Mouse (Mus musculus): ENCODE data around the gene Fam185a. TPM values are rescaled to one million over a fixed set of nuclear protein-coding genes. Genes with fewer than 3 reads are reported as not detected.

Gene Fam185a
- polyA plus RNA-seq, 2 experiments from 2014 or later = 2.2 to 2.7 TPM

- no peak for ATAC-seq
Measured at GRCm38 (mm10) chr5:21434148-21434929, 9.6 kb downstream of the Fam185a start.

DNA sequence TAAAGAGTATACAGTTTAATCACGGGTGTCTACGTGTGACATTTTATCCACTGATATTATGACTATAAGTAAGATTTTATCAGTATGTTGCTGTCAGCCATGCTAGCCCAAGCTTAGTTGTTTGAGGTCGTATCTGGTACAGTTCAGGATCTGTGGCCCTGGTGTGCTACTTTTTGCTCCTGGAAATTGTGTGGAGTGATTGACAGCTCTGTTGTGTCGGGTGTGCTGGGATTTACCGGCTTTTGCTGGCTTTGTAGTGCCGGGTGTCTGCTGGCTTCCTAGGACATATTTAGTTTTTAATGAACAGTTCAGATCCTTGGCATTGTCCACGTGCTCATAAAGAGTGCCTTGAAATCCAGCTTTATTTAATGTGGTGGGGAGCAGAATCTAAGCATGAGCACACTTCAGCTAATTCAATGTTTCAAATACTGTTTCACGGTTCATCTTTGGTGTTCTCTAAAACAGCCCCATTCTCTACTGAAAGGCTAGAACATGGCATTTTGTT, 11.8 kb downstream of the Fam185a start:
- no peak for ATAC-seq

- peak; percentile 85 for ATAC-seq
Measured at GRCm38 (mm10) chr5:21438428-21438827, 13.7 kb downstream of the Fam185a start.

- no peak for ATAC-seq
Measured at GRCm38 (mm10) chr5:21439446-21440110, 14.8 kb downstream of the Fam185a start.

GRCm38 (mm10) chr5:21440833-21441530, 16.2 kb downstream of the Fam185a start:
- ATAC-seq = no peak

- no peak for ATAC-seq
Measured at GRCm38 (mm10) chr5:21467387-21467786, 42.6 kb downstream of the Fam185a start.

DNA sequence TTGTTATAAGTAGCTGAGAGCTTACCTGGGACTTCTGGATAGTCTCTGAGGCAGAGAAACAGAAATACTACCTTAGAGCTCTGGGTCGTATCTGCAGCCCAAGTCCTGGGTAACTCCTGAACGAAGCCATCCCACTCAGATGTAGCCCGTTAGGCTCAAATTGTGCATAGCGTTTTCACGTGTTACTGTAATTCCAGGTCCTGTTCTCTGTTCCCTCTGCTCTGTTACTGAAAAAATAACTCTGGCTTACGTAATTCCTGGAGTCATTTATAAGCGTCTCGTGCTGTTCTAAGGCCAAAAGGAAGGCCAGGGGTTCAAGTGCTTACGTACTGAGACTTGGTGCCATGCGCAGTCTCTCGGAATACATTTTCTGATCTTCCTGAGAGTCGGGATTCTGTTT, 43.3 kb downstream of the Fam185a start:
- ATAC-seq = no peak

DNA sequence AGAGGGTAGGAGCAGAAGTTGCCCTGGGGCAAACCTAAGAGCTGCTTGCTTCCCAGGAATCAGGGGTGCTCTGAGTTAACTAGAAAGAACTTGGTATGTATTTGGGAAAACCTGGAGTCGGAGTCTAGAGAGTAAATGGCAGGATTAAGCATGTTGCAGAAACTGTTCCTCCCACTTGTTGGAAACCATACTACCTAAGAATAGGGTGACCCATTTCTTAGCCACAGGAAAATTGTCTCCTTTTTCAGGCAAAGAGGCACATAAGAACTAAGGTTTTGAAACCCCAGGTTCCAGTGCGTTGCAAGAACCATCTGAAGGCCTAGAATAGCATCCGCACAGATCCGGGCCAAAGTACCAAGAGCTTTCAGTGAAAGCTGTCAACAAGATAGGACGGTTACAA, 53.7 kb downstream of the Fam185a start:
- no peak for ATAC-seq

DNA sequence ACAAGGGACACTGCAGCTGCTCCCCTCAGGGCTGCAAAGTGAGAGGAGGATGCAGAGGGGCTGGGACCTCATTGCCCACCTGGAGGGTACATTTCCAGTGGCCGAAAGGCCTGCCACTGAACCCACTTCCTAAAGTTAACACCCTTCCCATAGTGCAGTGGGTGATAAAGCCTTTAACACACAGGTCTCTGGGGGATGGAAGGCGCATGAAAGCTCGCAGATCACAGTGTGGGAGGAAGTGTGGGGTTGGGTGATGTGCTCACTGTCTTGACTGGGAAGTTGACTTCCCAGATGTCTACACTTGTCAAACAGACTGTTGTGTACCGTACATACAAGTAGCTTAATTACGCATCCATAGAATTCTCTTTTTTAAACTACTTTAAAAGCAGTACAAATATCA, 55.0 kb downstream of the Fam185a start:
- no peak for ATAC-seq

DNA sequence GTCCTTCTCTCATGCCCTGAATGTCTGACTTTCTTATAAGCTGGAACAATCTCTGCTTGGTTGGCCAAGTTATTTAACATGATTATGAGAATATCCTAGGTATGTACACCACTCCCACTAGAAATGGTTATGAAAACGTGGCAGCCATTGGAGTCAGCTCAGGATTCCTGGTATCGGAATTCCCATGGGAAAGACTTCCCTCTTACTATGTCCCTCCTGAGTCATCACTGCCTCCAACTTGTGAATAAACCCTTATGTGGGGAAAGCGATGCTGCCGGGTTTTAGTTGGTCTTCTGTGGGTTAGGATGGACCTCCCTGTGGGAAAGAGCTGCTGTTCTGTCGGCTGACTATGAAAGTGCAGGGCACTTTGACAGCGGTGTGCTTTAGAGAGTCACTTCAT, 56.8 kb downstream of the Fam185a start:
- no peak for ATAC-seq

GRCm38 (mm10) chr5:21482446-21483222, 57.9 kb downstream of the Fam185a start:
- ATAC-seq = no peak

DNA sequence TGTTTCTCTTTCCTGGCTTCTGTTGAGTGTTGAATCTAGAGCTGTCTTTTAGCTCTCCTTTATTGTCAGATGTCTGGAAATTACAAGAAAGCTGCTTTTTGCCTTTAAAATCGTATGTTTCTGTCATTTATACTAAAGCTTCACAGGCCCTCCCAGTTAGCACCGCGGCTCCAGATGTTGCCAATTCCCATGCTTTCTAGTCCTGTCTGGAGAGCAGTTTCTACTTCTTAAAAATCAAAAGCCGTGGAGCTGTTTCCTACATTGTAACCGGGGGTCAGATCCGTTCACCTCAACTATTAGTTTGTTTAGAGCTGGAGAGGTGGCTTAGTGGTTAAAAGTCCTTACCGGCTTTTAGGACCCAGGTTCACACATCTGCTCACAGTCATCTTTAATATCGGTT, 58.5 kb downstream of the Fam185a start:
- no peak for ATAC-seq

GRCm38 (mm10) chr5:21485197-21485829, 60.6 kb downstream of the Fam185a start:
- ATAC-seq = no peak

- no peak for ATAC-seq
Measured at GRCm38 (mm10) chr5:21486798-21487197, 62.0 kb downstream of the Fam185a start.

DNA sequence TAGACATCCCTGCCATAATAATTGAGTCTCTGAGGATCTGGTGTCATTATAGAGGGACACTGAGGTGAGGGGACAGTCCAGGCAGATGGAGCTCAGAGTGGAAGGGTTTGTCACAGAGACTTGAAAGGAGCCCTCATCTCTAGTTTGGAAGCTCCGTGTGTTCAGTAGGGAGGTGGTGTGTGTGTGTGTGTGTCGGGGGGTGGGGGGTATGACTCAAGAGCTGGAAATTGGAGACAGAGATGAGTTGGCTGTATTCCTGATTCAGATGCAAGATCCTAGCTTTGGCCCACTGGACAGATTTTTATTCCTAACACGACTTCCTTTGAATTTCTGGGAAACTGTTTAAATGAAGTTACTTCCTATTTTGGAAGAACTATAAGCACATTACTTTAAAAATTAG, 62.5 kb downstream of the Fam185a start:
- ATAC-seq = no peak

DNA sequence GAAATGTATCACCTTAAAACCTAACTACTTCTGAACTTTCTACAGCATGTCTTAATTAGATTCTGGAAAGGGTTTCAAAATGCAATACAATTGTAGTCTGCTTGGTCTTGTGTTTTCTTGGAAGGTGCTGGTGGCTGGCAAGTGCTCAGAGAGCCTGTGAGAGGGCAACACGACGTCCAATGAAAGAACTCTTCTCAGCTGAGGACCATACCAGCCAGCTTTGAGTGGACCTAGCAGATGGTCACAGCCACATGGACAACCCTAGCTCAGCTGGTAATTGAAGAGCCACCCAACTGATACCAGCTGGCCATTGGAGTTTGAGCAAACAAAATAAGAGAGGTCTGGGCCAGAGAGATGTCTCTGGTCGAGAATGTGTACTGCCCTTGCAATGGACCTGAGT, 63.0 kb downstream of the Fam185a start:
- no peak for ATAC-seq

DNA sequence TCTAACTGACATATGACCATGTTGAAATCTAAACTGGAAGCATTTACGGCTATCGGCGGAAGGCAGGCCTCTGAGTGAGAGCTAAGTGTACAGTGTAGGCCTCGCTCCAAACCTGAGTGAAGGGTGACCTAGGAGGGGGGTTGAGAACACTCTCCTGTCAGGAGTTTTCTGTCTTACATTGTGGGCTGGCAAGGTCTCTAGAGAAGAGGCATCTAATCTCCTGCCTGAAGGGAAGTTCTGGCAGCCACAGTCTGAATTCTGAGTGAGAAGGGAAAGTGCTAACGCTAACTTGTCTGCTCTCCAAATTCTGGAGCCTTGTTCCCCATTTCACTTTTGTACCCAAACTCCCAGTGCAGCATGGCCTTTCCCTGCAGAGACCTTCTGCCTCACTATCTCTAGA, 63.7 kb downstream of the Fam185a start:
- ATAC-seq = no peak

DNA sequence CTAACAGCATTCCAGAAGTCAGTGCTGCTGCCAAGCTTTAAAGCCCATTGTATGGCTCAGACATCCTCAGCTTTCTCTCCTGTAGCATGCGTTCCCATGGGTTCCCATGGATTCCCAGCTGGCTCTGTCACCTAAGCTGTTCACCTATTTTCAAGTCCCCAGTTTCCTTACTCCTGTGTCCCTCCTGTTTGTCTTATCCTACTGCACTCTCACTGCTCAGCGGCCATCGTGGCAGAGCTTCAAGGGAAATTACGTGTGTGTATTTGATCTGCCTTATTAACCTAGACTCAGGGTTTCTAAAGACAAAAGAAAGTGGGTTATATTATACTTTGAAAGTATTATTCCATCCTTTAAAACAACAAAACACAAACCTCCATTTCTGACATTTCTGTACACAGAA, 64.4 kb downstream of the Fam185a start:
- ATAC-seq = no peak

DNA sequence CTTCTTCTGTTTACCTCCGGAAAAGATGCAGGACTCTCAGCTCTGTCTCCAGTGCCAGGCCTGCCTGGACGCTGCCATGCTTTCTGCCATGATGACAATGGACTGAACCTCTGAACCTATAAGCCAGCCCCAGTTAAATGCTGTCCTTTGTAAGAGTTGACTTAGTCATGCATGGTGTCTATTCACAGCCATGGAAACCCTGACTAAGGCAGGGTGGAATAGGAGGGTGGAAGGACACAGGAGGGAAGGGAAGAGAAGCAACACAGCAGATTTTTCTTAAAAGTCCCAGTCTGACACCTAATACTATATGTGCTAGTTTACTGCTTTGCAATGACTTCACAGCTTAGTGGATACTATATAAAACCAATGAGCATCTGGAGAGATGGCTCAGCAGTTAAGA, 66.7 kb downstream of the Fam185a start:
- no peak for ATAC-seq

- ATAC-seq = no peak
Measured at GRCm38 (mm10) chr5:21492213-21492612, 67.5 kb downstream of the Fam185a start.

DNA sequence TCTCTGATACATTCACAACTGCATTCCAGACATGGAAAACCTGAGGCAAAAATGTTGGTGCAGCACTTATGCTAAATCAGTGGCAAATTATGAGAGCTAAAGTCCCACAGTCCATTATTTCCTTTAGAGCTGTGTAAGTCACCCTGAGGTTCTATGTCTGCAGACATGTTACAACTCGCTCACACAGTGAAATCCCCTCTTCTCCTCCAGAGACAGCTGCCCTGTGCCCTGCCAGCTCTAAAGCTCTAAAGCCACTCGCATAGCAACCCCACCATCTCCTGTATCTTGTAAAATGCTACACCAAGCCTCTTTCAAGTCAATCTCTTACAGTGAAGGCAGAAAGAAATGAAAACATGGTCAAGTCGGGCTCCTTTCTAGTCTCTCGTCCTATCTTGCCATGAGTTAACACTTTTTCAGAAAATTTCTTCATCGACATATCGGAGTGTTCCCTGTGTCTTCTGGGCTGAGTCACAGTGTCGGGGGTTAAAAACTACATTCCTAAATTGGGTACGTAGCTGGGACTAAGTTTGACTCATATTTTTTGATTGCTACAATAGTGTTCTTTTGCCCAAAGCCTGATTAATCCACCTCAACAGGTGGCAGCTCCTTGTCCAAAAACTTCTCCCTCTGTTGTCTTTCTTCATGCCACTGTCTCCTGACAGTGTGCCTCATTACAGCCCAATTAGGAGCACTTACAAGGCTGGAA, 68.7 kb downstream of the Fam185a start:
- no peak for ATAC-seq

- no peak for ATAC-seq
Measured at GRCm38 (mm10) chr5:21494781-21495180, 70.0 kb downstream of the Fam185a start.
